Mouse (Mus musculus) activated CD4-positive, CD25-positive, alpha-beta regulatory T cell, adult 4 months (primary cell): Measurements from ENCODE around the gene Cstf3. TPM values are rescaled to one million over a fixed set of nuclear protein-coding genes. Genes with fewer than 3 reads are reported as not detected.
"Not testable (repeated sequence)": the region's sequence is repeated elsewhere in the genome, so short reads cannot be mapped to it uniquely, and the experiment has no call there.

ENCODE experiments used
- ATAC-seq: one replicate; pipeline ENCODE4 v1.8.0; 2017
- polyA plus RNA-seq, 2 experiments: library from polyadenylated mRNA; unstranded; fragments of 100-300 nt; shearing (Covaris generic); gene quantifications; one replicate each; pipeline ENCODE4 v1.2.1; 2017

Cstf3 gene
- polyA plus RNA-seq = 10 to 100 TPM; 55.7 to 72.3 TPM

DNA sequence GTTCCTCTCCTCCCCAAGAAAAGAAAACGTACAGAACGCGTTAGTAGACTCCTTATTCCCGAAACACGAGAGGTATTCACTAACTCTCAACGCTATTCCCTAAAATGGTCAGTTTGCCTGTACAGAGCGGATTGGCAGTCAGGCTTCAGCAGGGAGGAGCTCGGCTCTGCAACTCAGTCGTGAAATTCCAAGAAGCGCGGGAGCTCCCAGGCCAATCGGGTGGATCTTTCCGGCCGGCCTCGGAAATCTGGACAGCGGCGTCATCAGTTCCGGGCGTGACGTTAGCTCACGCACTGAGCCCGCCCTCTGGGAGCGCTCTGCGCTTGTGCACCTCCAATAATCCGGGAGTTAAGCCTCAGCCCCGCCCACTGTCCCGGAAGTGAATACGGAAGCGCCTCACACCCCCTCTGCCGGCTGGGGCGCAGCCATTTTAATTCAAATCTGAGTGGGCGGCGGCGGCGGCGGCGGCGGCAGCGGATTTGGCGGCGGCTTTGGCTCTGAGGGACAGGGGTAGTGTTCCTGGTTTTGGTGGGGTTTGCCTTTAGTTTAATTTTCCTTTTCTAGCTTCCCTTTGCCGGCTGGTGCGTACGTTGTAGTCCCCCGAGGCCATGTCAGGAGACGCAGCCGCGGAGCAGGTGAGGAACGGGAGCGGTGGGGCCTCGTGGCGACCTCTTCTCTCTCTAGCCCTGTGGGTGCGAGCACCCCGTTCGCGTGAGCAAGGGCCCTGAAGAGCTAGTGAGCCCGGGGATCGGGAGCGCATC lies at the start of gene Cstf3:
Gene Cstf3 (plus strand): TSS at position 456 of the 761 bp plus-strand sequence.
- peak; percentile 98 for ATAC-seq

DNA sequence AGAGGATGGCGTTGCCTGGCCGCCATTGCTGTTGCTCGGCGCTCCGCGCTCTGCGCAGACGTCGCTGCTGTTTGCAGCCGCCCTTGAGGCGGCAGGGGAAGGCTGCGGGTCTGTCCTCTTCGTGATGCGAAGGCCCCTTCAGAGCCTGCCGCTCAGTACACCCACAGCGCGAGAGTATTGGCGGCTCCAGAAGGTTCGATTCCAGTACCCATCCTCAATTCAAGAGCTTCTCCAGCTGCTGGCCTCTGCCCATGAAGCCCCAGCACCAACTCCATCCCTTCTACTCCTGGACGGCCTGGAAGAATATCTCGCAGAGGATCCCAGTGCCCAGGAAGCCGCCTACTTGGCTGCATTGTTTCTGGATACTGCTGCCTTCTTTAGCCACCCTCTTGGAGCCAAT lies 33.6 kb upstream of the Cstf3 start:
- ATAC-seq = not testable (repeated sequence)

DNA sequence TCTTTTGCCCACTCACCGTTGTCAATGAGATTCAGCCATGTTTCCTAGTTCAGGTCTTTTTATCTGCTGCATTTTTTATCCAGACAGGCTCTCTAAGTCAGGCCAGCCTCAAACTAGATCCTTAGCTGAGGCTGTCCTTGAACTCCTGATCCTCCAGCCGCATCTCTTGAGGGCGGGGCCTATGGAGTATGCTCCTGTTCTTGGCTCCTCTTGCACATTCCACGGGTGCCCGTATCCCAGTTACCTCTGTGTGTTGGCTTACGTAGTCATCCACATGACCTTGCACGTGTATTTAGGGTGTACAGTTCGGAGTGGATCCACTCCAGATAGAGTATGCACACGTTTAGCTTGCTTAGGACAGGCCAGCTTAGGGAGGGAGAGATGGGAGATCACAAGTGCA lies 32.6 kb upstream of the Cstf3 start:
- ATAC-seq = no peak

DNA sequence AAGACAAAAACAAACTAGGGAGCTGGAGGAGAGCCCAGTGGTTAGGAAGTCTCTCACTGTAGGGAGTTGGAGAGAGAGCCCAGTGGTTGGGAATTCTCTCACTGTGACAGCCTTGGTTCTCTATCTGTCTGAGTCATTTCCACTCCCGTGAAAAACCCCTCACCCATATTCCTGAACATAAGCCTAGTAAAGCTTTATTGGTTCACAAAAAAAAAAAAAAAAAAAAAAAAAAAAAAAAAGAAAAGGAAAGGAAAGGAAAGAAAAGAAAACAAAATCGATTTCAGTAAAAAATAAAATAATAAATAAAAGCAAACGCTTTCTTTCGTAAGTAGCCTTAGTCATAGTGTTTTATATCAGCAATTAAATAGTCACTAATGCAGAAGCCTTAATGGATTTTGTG lies 32.0 kb upstream of the Cstf3 start:
- ATAC-seq = no peak

DNA sequence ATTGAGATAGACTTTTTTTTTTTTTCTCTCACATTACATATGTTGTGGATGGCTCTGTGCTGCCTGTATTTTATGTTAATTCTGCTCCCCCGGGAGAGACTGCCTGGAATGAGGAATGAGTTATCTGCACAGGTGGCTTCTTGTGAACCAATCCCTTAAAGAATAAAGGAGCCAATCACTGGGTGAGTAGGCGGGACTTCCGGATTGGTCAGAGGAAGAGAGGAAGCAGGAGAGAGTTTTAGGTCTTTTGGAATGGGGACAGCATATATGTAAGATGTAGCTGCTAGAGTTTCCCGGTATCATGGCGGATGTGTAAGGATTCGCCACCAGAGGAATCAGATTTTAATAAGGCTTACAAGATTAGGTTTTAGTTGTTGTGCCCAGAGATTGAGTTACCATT lies 31.4 kb upstream of the Cstf3 start:
- no peak for ATAC-seq

DNA sequence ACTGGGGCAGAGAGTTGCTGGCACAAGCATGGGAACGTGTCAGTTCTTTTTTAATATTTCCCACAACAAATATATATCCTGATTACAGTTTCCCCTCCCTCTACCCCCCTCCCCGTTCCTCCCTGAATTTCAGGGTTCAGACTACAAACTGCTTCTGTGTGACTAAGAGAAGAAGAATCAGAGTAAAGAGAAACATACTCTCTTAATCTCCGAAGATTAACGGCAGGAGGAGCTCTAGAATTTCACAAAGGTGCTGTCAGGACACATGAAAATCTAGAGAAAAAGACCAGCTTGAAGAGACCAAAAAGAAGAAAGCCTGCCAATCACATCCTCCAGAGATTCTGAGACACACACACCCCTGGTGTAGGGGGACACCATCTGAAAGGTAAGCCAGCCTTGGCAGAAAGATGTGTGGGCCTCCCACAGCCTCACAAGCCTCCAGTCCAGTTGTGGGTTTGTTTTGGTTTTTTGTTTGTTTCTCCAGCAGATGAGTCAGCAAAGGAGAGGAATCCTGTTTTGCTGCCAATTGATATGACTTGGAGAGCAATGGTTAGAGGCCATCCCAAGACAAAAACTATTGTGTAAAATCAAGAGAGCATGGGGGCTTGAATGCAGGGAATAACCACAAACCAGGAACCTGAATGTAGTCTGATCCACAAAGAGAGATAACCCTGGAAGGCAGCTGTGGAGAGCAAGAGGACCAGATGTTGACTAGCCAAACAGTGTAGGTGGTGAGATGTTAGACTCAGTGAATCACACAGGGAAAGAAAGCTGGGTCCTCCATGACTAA lies 30.5 kb upstream of the Cstf3 start:
- no peak for ATAC-seq

DNA sequence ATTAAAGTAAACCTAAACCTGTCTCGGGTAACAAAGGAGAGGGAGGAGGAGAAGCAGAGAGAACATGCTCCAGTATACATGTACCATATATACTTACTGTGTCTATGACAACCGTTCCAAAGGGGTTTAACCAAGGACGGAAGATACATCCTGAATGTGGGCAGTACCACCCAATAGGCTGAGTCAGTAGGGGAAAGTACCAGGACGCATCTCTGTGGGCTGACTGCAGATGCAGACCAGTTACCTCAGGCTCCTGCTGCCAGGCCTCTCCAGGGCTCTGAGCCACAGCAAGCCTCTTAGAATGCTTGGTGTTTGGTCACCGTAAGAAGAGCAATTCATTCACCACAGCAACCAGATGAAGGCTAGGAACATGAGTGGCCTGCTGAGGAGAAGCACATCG lies 28.9 kb upstream of the Cstf3 start:
- ATAC-seq = peak; percentile 87

DNA sequence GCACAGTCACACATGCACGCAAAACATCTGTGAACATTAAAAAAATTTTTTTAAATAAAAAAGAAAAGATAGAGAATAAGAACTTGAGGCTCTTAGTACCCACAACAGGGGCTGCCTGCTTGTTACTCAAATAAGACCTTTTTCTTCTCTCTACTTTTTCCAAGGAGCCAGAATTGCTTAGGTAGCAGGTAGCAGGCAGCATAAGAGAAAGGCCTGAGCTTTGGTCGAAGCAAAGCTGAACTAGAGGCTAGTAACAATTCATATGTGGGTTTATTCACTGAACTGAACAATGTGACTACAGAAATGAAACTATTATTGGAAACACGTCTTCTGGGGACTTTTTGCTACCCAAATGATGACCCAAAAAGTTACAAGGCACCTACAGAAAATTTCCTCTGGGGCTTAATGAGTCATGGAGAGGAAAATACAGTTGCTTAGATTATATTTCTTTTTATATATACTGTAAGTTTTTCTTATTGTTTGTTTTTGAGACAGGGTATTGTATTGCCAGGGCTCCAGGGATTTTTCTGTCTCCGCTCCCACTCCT lies 28.3 kb upstream of the Cstf3 start:
- peak; percentile 44 for ATAC-seq

DNA sequence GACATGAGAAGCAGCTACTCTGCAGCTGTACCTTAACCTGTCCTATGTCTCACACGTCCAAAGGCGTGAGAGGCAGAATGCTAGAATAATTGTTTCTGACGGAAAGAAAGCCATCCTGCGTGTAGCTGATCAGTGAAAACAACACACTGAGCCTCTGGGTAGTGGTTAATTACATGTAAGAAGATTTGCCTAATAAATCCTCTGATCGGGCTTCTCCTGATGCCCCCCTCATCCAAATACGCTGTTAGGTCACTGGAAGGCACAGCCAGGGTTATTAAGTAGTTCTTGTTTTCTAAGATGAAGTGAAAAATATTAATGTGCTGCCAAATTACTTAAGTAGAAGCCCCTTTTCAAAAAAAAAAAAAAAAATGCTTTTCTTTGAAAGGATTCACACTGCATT lies 18.3 kb upstream of the Cstf3 start:
- ATAC-seq = no peak

DNA sequence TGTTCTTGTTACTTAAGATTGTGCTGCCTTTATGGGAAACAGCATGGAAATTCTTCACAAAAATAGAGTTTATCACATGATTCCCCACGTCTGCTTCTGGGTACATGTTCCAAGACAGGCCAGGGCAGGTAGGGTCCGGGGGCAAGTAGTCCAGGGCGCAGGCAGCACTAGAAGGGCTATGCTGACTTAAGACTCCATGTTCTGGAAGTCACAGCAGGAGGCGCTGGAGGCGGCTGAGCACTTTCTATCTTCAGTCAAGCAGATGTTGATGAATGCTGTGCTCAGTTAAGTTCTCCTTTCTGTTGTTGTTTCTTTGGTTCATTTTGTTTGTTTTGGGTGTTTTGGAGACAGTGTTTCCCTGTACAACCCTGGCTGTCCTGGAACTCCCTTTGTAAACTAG lies 14.1 kb upstream of the Cstf3 start:
- ATAC-seq = no peak

DNA sequence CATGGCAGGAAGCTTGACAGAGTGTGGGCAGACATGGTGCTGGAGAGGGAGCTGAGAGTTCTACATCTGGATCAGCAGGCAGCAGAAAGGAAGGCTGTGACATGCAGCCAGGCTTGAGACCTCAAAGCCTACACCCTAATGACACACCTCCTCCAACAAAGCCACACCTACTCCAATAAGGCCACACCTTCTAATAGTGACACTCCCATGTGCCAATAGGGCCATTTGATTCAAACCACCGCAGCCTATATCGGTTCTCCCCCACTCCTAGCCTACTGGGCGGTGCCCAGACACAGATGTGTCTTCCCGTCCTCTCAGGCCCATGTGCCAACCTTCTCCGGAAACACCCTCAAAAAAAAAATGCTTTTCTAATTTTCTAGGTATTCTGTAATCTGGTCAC lies 12.3 kb upstream of the Cstf3 start:
- ATAC-seq = no peak

DNA sequence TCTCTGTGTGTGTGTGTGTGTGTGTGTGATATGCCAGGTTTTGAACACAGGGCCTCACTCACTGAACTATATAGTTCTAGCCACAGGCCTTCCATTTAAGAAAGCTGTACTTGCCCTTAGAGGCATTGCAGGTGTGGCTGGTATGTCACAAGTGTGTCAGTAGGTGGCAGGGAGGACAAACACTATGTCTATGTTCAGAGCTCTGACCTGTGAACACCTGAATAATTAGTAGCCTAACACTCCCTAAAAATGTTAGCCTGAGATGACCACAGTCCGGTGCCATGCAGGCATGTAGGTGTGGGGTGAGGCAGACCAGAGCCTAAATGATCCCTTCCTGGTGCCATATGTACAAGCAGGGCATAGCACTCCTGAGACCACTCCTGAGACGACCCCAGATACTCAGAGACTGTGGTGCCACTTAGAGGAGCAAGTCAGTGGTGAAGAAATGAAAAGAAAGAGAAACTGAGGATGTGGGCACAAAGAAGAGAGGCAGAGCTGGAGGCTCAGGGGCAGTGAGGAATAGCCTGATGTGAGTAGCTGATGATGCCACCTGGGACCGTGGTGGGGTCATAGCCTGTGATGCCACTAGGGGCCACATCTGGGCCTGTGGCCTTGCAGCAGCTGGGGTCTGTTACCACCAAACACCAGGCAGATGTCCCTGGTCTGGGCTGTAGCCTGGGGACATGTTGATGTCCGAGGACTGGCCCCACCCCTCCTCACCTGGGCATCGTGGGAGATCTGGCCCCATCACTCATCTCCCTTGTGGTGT lies 11.3 kb upstream of the Cstf3 start:
- ATAC-seq = no peak

DNA sequence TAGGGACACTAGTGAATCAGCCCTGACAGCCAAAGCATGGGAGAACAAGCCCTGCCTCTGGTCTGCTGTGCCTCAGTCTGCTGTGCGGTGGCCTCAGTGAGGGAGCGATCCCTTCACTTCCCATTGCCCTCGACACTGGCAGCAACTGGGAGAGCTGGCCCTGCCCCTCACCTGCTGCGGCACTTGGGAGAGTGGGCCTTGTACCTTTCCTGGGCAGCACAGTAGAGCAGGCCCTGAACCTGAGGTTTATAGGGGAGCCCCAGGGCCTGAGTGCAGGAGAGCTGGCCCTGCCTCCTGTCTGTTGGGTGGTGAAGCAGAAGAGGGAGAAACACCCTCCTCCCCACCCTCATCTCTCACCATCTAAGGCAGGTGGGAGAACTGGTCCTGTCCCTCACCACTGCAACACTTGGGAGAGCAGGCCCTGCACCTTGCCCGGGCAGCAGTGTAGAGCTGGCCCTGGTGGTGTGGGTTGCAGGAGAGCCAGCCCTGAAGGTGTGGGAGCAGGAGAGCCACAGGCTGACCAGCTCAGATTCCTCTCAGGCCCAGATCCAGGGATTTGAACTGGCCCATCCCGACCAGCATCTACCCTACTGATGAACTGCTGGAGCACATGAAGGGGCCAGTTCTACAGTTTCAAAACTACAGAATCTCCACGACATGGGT lies 10.4 kb upstream of the Cstf3 start:
- no peak for ATAC-seq

DNA sequence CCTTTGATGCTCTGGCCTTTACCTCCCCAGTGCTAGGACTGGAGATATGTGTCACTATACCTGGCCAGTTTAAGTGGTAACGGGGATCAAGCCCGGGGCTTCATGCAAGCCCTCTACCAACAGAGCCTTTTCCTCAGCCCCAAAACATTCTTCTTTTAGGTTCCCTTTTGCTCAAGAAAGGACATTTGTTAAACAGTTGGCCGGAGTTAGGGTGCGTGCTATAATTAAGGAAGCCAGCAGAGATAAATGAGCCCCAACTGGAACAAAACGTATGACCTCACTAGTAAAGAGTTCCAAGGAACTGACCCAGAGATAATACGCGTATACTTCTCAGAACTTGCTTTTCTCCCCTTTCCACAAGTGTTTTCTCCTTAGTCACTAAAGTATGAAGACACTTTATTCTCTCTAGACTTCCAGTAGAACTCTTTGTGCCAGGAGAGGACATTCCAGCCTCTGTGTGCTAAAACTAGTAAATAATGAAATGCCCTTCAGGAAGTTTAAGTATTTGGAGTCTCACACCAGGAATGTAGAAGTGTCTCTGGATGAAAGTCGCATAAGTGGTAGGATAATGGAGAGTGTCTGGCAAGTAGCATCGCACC lies 8.9 kb upstream of the Cstf3 start:
- no peak for ATAC-seq

DNA sequence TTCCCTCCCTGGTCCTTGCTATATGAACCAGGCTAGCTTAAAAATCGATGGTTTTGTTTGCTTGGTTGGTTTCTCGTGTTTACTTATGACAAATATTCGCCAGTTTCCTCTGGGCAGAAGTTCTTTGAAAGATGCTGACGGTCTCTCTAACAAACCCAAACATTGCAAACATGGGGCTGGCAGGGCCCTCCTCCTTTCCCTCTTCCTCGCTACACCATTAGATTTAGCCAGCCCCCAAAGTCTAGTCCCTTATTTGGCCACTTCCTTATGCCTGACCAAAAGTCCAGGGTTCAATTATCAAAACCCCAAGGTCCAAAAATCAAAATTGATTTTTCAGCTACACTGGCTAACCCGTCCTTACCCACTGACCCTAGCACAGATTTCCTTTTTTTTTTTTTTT lies 7.3 kb upstream of the Cstf3 start:
- ATAC-seq = no peak

DNA sequence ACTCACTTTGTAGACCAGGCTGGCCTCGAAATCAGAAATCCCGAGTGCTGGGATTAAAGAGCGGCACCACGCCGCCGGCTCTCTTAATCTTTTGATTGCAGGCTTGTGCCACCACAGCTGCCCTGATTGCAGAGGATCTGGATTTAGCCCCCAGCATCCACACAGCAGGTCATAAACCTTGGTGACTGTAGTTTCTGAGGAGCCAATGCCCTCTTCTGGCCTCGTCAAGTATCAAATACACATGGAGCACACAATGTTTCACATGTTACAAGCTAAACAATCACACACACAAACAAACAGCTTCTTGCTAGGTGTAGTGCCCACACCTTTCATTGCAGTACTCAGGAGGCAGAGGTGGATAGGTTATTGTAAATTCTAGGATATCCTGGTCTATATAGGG lies 6.1 kb upstream of the Cstf3 start:
- no peak for ATAC-seq

DNA sequence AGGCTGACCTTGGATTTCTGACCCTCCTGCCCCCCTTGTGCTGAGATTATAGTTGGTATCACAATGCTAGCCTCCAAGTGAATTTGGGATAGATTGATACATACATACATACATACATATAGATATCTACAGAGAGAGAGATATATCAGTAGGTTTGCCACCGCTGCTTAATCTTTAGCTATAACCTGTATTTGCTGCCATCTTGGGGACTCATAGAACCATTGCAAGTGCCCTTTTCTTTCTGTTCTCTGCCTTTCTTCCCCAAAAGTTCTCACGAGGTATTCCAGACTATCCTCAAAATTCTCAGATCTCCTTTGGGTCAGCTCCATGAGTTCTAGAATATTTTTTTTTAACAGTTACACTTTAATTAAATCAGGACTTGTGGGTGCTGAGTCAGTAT lies 4.7 kb upstream of the Cstf3 start:
- no peak for ATAC-seq

DNA sequence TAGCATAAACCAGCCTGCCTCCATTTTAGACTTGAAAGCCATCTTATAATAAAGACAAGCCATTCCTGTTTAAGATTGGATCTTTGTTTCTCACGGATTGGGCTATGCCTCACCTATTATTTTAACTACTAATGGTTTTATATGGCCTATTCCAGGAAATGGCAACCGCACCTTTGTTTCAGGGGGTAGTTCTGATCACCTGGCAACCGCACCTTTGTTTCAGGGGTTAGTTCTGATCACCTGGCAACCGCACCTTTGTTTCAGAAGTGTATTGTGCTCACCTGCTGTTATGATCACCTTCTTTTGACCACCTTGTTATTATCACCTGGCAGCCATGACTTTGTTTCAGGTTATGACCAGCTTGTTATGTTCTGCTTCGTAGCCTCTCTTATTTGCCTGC lies 1.8 kb upstream of the Cstf3 start:
- ATAC-seq = no peak

DNA sequence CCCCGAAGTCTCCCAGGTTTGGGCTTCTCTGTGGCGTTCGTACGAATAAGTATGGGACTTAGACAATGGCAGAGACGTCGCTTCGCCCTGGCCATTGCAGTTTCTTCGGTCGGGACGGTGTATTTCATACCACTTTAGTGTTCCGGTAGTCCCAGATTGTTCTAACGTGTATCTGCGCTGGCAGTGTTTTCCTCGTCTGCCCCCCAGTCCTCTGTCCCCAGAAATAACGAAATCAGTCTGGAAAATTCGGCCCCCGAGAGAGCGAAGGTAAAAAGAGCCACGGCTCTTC lies 450 bp downstream of the Cstf3 start:
- no peak for ATAC-seq

DNA sequence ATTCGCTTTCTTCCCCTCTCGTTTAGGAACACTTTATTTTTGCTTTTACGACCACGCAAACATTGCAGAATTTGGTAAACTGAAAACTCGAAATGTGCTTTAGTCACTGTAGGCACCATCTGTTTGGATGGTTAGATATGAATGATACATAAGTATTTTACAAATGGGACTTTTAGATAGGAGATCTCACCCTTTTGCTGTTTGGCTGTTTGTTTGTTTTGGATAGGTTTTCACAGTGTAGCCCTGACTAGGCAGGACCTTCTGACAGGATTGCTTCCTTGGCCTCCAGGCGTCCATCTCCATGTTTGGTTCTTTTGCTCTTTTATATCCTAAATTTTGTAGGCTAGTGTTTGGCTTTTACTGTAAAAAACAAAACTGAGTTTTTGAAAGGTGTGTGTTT lies 818 bp downstream of the Cstf3 start:
- no peak for ATAC-seq

DNA sequence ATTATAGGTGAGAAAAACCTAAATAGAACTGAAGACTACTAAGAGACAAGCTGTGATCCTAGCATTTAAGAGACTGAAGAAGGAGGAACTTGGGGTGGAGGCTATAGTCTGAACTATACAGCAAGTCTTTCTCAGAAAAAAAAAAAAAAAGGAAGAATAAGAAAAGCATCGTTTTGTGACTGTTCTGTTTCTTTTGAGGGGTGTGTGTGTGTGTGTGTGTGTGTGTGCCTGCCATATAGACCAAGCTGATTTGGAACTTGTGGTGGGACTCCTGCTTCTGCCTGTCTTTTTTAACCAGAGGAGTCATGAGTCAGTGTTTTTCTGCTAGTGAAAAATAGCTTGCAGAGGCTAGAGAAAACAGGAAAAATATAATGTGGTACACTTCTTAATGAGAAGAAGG lies 4.7 kb downstream of the Cstf3 start:
- ATAC-seq = no peak

DNA sequence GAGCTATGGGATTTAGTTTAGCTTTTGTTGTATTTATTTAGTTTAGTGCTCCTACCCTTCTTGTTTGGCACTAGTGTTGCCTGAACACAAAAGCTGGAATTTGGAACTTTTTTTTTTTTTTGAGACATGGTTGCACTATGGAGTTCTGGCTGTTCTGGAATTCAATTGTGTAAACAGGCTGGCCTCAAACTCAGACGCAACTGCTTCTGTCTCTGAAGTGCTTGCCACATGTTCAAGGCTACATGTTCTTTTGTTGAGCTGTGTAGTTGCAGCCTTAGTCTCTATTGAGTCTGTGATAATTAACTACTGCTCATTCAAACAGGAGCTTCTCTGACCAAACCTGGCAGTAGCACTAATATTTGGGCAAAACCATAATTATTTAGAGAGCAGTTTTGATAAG lies 13.1 kb downstream of the Cstf3 start:
- ATAC-seq = no peak

DNA sequence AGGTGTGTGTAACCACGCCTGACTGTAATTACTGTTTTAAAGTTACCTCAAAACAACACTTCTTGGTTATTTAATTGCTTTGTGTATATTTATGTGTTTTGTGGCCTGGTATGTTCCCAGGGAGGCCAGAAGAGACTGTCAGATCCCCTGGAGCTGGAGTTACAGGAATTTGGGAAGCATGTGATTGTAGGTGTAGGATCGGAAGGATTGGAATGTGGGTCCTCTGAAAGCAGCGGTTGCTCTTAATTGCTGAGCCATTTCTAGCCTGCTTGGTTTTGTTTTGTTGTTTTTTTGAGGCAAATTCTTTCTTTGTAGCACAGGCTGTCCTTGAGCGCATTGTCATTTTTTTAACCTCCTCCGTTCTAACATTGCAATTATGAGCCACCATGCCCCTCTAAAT lies 14.4 kb downstream of the Cstf3 start:
- ATAC-seq = no peak
